Mouse (Mus musculus): ENCODE data around the gene Enpep. TPM values are rescaled to one million over a fixed set of nuclear protein-coding genes. Genes with fewer than 3 reads are reported as not detected.

The Enpep gene
- 0.45 and 1.3 TPM in 2 replicates for polyA plus RNA-seq (2014; fragmentation: Nextera tagmentation; extraction: Ambion mirVana)

GRCm38 (mm10) chr3:129332586-129332985 lies at the start of gene Enpep:
Gene Enpep (minus strand): TSS chr3:129332720.
- H3K9ac ChIP-seq (replicated peaks; ENCODE audit: low read length): no peak within 1 kb of the TSS
- no peak within 1 kb of the TSS for H3K27ac ChIP-seq (replicated peaks; ENCODE audit: low read depth, low read length)
- no peaks in the 10 kb centered on the region for H3K4me1 ChIP-seq (ENCODE audit: control insufficient read depth, insufficient read depth, low read length)
- DNase-seq (no peak), ATAC-seq (ENCODE audit: low FRiP score, low TSS enrichment) (no peak)
- no peak within 1 kb of the TSS for H3K4me3 ChIP-seq (replicated peaks; ENCODE audit: low read depth, low read length)
- no peaks in the 10 kb centered on the region for H3K9me3 ChIP-seq (ENCODE audit: control insufficient read depth, low read length)
- WGBS: 78% methylated on average over 13 of the region's 13 CpGs
- H3K4me2 ChIP-seq (ENCODE audit: low read length): no peak within 1 kb of the TSS
- H3K36me3 ChIP-seq (ENCODE audit: control insufficient read depth, insufficient read depth, low read length): no peaks in the 10 kb centered on the region
- H3K27me3 ChIP-seq (ENCODE audit: control insufficient read depth, insufficient read depth, low read length): no peaks in the 10 kb centered on the region

GRCm38 (mm10) chr3:129379109-129379508 lies 46.6 kb upstream of the Enpep start:
- WGBS: 85% methylated on average over 3 of the region's 3 CpGs
- no peak for DNase-seq
- Histone ChIP-seq H3K27ac (replicated peaks; ENCODE audit: low read depth, low read length) (no peak overlapping the region), H3K4me2 (ENCODE audit: low read length) (no peak overlapping the region), H3K9me3 (ENCODE audit: control insufficient read depth, low read length) (no peaks in the 10 kb centered on the region), H3K4me1 (ENCODE audit: control insufficient read depth, insufficient read depth, low read length) (no peaks in the 10 kb centered on the region), H3K27me3 (ENCODE audit: control insufficient read depth, insufficient read depth, low read length) (no peaks in the 10 kb centered on the region), H3K4me3 (replicated peaks; ENCODE audit: low read depth, low read length) (no peak overlapping the region), H3K9ac (replicated peaks; ENCODE audit: low read length) (no peak overlapping the region), H3K36me3 (ENCODE audit: control insufficient read depth, insufficient read depth, low read length) (no peaks in the 10 kb centered on the region)
- no peak for ATAC-seq (ENCODE audit: low FRiP score, low TSS enrichment)

GRCm38 (mm10) chr3:129375087-129375486 lies 42.6 kb upstream of the Enpep start:
- H3K9me3 ChIP-seq (ENCODE audit: control insufficient read depth, low read length): no peaks in the 10 kb centered on the region

GRCm38 (mm10) chr3:129373108-129373507 lies 40.6 kb upstream of the Enpep start:
- no peak for ATAC-seq (ENCODE audit: low FRiP score, low TSS enrichment)
- no peaks in the 10 kb centered on the region for H3K4me1 ChIP-seq (ENCODE audit: control insufficient read depth, insufficient read depth, low read length)
- H3K9ac ChIP-seq (replicated peaks; ENCODE audit: low read length): no peak overlapping the region
- DNase-seq: no peak
- 43% methylated on average over 2 of the region's 2 CpGs for WGBS
- H3K27ac ChIP-seq (replicated peaks; ENCODE audit: low read depth, low read length): no peak overlapping the region
- H3K4me2 ChIP-seq (ENCODE audit: low read length): no peak overlapping the region
- no peak overlapping the region for H3K4me3 ChIP-seq (replicated peaks; ENCODE audit: low read depth, low read length)
- H3K36me3 ChIP-seq (ENCODE audit: control insufficient read depth, insufficient read depth, low read length): no peaks in the 10 kb centered on the region
- H3K9me3 ChIP-seq (ENCODE audit: control insufficient read depth, low read length): no peaks in the 10 kb centered on the region
- no peaks in the 10 kb centered on the region for H3K27me3 ChIP-seq (ENCODE audit: control insufficient read depth, insufficient read depth, low read length)

More at GRCm38 (mm10) chr3:129375087-129375486, 42.6 kb upstream of the Enpep start:
- WGBS: 91% methylated on average over 3 of the region's 3 CpGs
- no peak overlapping the region for H3K4me3 ChIP-seq (replicated peaks; ENCODE audit: low read depth, low read length)
- no peak for DNase-seq
- ATAC-seq (ENCODE audit: low FRiP score, low TSS enrichment): no peak
- no peak overlapping the region for H3K9ac ChIP-seq (replicated peaks; ENCODE audit: low read length)
- H3K4me2 ChIP-seq (ENCODE audit: low read length): no peak overlapping the region
- no peaks in the 10 kb centered on the region for H3K36me3 ChIP-seq (ENCODE audit: control insufficient read depth, insufficient read depth, low read length)
- no peak overlapping the region for H3K27ac ChIP-seq (replicated peaks; ENCODE audit: low read depth, low read length)
- H3K27me3 ChIP-seq (ENCODE audit: control insufficient read depth, insufficient read depth, low read length): no peaks in the 10 kb centered on the region
- H3K4me1 ChIP-seq (ENCODE audit: control insufficient read depth, insufficient read depth, low read length): no peaks in the 10 kb centered on the region

- H3K4me1 ChIP-seq (ENCODE audit: control insufficient read depth, insufficient read depth, low read length): no peaks in the 10 kb centered on the region
- no peaks in the 10 kb centered on the region for H3K9me3 ChIP-seq (ENCODE audit: control insufficient read depth, low read length)
- 86% methylated on average over 3 of the region's 3 CpGs for WGBS
Observed at GRCm38 (mm10) chr3:129369491-129369890, 37.0 kb upstream of the Enpep start.

GRCm38 (mm10) chr3:129365919-129366318 lies 33.4 kb upstream of the Enpep start:
- ATAC-seq (ENCODE audit: low FRiP score, low TSS enrichment) (no peak), DNase-seq (peak; percentile 5)
- Histone ChIP-seq H3K9me3 (ENCODE audit: control insufficient read depth, low read length) (no peaks in the 10 kb centered on the region), H3K4me1 (ENCODE audit: control insufficient read depth, insufficient read depth, low read length) (no peaks in the 10 kb centered on the region), H3K27ac (replicated peaks; ENCODE audit: low read depth, low read length) (no peak overlapping the region), H3K36me3 (ENCODE audit: control insufficient read depth, insufficient read depth, low read length) (no peaks in the 10 kb centered on the region), H3K4me2 (ENCODE audit: low read length) (no peak overlapping the region), H3K9ac (replicated peaks; ENCODE audit: low read length) (no peak overlapping the region), H3K4me3 (replicated peaks; ENCODE audit: low read depth, low read length) (no peak overlapping the region), H3K27me3 (ENCODE audit: control insufficient read depth, insufficient read depth, low read length) (no peaks in the 10 kb centered on the region)
- WGBS: 61% methylated on average over 1 of the region's 1 CpGs

More at GRCm38 (mm10) chr3:129369491-129369890, 37.0 kb upstream of the Enpep start:
- ATAC-seq (ENCODE audit: low FRiP score, low TSS enrichment) (no peak), DNase-seq (no peak)
- no peaks in the 10 kb centered on the region for H3K27me3 ChIP-seq (ENCODE audit: control insufficient read depth, insufficient read depth, low read length)
- H3K4me2 ChIP-seq (ENCODE audit: low read length): no peak overlapping the region
- no peak overlapping the region for H3K4me3 ChIP-seq (replicated peaks; ENCODE audit: low read depth, low read length)
- no peak overlapping the region for H3K9ac ChIP-seq (replicated peaks; ENCODE audit: low read length)
- no peaks in the 10 kb centered on the region for H3K36me3 ChIP-seq (ENCODE audit: control insufficient read depth, insufficient read depth, low read length)
- no peak overlapping the region for H3K27ac ChIP-seq (replicated peaks; ENCODE audit: low read depth, low read length)

- Histone ChIP-seq H3K27ac (replicated peaks; ENCODE audit: low read depth, low read length) (no peak overlapping the region), H3K4me3 (replicated peaks; ENCODE audit: low read depth, low read length) (no peak overlapping the region), H3K4me1 (ENCODE audit: control insufficient read depth, insufficient read depth, low read length) (no peaks in the 10 kb centered on the region), H3K9ac (replicated peaks; ENCODE audit: low read length) (no peak overlapping the region), H3K36me3 (ENCODE audit: control insufficient read depth, insufficient read depth, low read length) (no peaks in the 10 kb centered on the region), H3K9me3 (ENCODE audit: control insufficient read depth, low read length) (no peaks in the 10 kb centered on the region), H3K4me2 (ENCODE audit: low read length) (no peak overlapping the region), H3K27me3 (ENCODE audit: control insufficient read depth, insufficient read depth, low read length) (no peaks in the 10 kb centered on the region)
- DNase-seq (no peak), ATAC-seq (ENCODE audit: low FRiP score, low TSS enrichment) (no peak)
- 84% methylated on average over 2 of the region's 2 CpGs for WGBS
Observed at GRCm38 (mm10) chr3:129364818-129365390, 32.4 kb upstream of the Enpep start.

GRCm38 (mm10) chr3:129363426-129363825 lies 30.9 kb upstream of the Enpep start:
- no peaks in the 10 kb centered on the region for H3K36me3 ChIP-seq (ENCODE audit: control insufficient read depth, insufficient read depth, low read length)
- no peaks in the 10 kb centered on the region for H3K9me3 ChIP-seq (ENCODE audit: control insufficient read depth, low read length)
- DNase-seq (no peak), ATAC-seq (ENCODE audit: low FRiP score, low TSS enrichment) (no peak)
- WGBS: 91% methylated on average over 1 of the region's 1 CpGs
- no peak overlapping the region for H3K4me3 ChIP-seq (replicated peaks; ENCODE audit: low read depth, low read length)
- no peaks in the 10 kb centered on the region for H3K27me3 ChIP-seq (ENCODE audit: control insufficient read depth, insufficient read depth, low read length)
- H3K4me1 ChIP-seq (ENCODE audit: control insufficient read depth, insufficient read depth, low read length): no peaks in the 10 kb centered on the region
- no peak overlapping the region for H3K9ac ChIP-seq (replicated peaks; ENCODE audit: low read length)
- no peak overlapping the region for H3K27ac ChIP-seq (replicated peaks; ENCODE audit: low read depth, low read length)
- H3K4me2 ChIP-seq (ENCODE audit: low read length): no peak overlapping the region

- H3K4me2 ChIP-seq (ENCODE audit: low read length): no peak overlapping the region
- DNase-seq (no peak), ATAC-seq (ENCODE audit: low FRiP score, low TSS enrichment) (no peak)
- no peaks in the 10 kb centered on the region for H3K9me3 ChIP-seq (ENCODE audit: control insufficient read depth, low read length)
- no peak overlapping the region for H3K27ac ChIP-seq (replicated peaks; ENCODE audit: low read depth, low read length)
- no peaks in the 10 kb centered on the region for H3K27me3 ChIP-seq (ENCODE audit: control insufficient read depth, insufficient read depth, low read length)
- no peak overlapping the region for H3K4me3 ChIP-seq (replicated peaks; ENCODE audit: low read depth, low read length)
- no peaks in the 10 kb centered on the region for H3K36me3 ChIP-seq (ENCODE audit: control insufficient read depth, insufficient read depth, low read length)
- 91% methylated on average over 2 of the region's 2 CpGs for WGBS
- H3K4me1 ChIP-seq (ENCODE audit: control insufficient read depth, insufficient read depth, low read length): no peaks in the 10 kb centered on the region
- H3K9ac ChIP-seq (replicated peaks; ENCODE audit: low read length): no peak overlapping the region
Observed at GRCm38 (mm10) chr3:129358115-129358514, 25.6 kb upstream of the Enpep start.

Data from midbrain, embryonic 14.5 days (tissue).